Mouse (Mus musculus) limb, embryonic 13.5 days (tissue): ENCODE measurements at regions not wholly inside any gene's neighbourhood (a gene's known extent, or its start where the extent isn't known, plus 50 kb on each side); places are given as distances from the start of the nearest gene placed in this dataset.

Experiments used
- ATAC-seq: fragments of 200-750 bp; cut with Nextera tagmentation; 2 replicates; pipeline ENCODE4 v1.8.0; 2017; ENCODE audit warnings: low read depth, moderate number of reproducible peaks, moderate TSS enrichment; ENCODE audit not compliant: low FRiP score
- H3K27ac ChIP-seq: fragments of 300-500 bp; sonication (generic); 2 replicates; pipeline ENCODE4 v1.5.1; 2015; ENCODE audit warnings: inconsistent platforms, mild to moderate bottlenecking, moderate library complexity
- H3K27me3 ChIP-seq: fragments of 300-500 bp; sonication (generic); 2 replicates; pipeline ENCODE4 v1.6.1; 2015; ENCODE audit warnings: mild to moderate bottlenecking, inconsistent platforms
- H3K36me3 ChIP-seq: fragments of 300-500 bp; sonication (generic); 2 replicates; pipeline ENCODE4 v1.6.1; 2015; ENCODE audit warnings: inconsistent platforms, mild to moderate bottlenecking, moderate library complexity
- H3K4me1 ChIP-seq: fragments of 300-500 bp; sonication (generic); 2 replicates; pipeline ENCODE4 v1.6.1; 2015; ENCODE audit warnings: inconsistent platforms
- H3K4me2 ChIP-seq: fragments of 300-500 bp; sonication (generic); replicated peaks from 2 replicates; pipeline ENCODE4 v1.6.1; 2015; ENCODE audit warnings: inconsistent platforms, mild to moderate bottlenecking, moderate library complexity
- H3K4me3 ChIP-seq: fragments of 300-500 bp; sonication (generic); 2 replicates; pipeline ENCODE4 v1.5.1; 2015; ENCODE audit warnings: moderate library complexity, mild to moderate bottlenecking, inconsistent platforms
- H3K9ac ChIP-seq: fragments of 300-500 bp; sonication (generic); 2 replicates; pipeline ENCODE4 v1.6.1; 2015; ENCODE audit warnings: mild to moderate bottlenecking, inconsistent platforms
- H3K9me3 ChIP-seq: fragments of 300-500 bp; sonication (generic); 2 replicates; pipeline ENCODE4 v1.6.1; 2016; ENCODE audit warnings: inconsistent platforms
- WGBS: fragments of 180-500 bp; shearing (Covaris S2); methylation state at CpG from one replicate; pipeline ENCODE4 v1.1.7; 2015; 5-methylcytosine and 5-hydroxymethylcytosine counted together

- Histone ChIP-seq H3K36me3 (no peaks in the 10 kb centered on the region), H3K27me3 (no peaks in the 10 kb centered on the region), H3K4me3 (no peak overlapping the region), H3K9me3 (no peaks in the 10 kb centered on the region), H3K4me2 (no peak overlapping the region), H3K9ac (no peak overlapping the region), H3K27ac (no peak overlapping the region), H3K4me1 (no peaks in the 10 kb centered on the region)
- WGBS, result 54% methylated on average over 4 of the region's 4 CpGs
- ATAC-seq, result no peak
Observed at GRCm38 (mm10) chr9:42178759-42179377, 54.8 kb upstream of the Sorl1 start.

GRCm38 (mm10) chr9:42174349-42174955, 50.4 kb upstream of the Sorl1 start:
- no peak for ATAC-seq
- no peaks in the 10 kb centered on the region for H3K4me1 ChIP-seq
- no peak overlapping the region for H3K4me2 ChIP-seq
- whole genome bisulfite sequencing, result 48% methylated on average over 2 of the region's 2 CpGs
- no peak overlapping the region for H3K9ac ChIP-seq
- H3K27me3 ChIP-seq, result no peaks in the 10 kb centered on the region
- no peaks in the 10 kb centered on the region for H3K36me3 ChIP-seq
- no peak overlapping the region for H3K27ac ChIP-seq
- no peak overlapping the region for H3K4me3 ChIP-seq
- no peaks in the 10 kb centered on the region for H3K9me3 ChIP-seq
